Mouse (Mus musculus) ES-E14 (cell line): ENCODE data around the gene Adap2. TPM values are rescaled to one million over a fixed set of nuclear protein-coding genes. Genes with fewer than 3 reads are reported as not detected.
A peak's percentile ranks its signal among the peaks of the same experiment; 100 is the strongest.

ENCODE experiments used
- DNase-seq: peaks from one replicate; pipeline ENCODE4 v3.0.0-alpha.2; 2013; ENCODE audit warnings: low read depth, low spot score
- H3K27ac ChIP-seq: 2 replicates; pipeline ENCODE4 v1.5.1; 2012; ENCODE audit warnings: low read depth, mild to moderate bottlenecking, low read length, moderate library complexity, mixed read lengths; ENCODE audit not compliant: poor library complexity, insufficient read depth, severe bottlenecking
- H3K36me3 ChIP-seq: 2 replicates; pipeline ENCODE4 v1.6.1; 2012; ENCODE audit warnings: mild to moderate bottlenecking, low read length, moderate library complexity, mixed read lengths; ENCODE audit not compliant: control insufficient read depth, poor library complexity, insufficient read depth, severe bottlenecking
- H3K4me1 ChIP-seq, 2 experiments: fragments of 150-350 bp in 1 of 2; sonication (generic) in 1 of 2; 2 replicates each; pipeline ENCODE4 v1.6.1; 2012; ENCODE audit warnings: low read length in 2 of 2, mild to moderate bottlenecking in 1 of 2, mixed read lengths in 1 of 2; ENCODE audit not compliant: control insufficient read depth in 2 of 2, insufficient read depth in 2 of 2, poor library complexity in 1 of 2
- H3K4me3 ChIP-seq, 2 experiments: fragments of 150-350 bp in 1 of 2; sonication (generic) in 1 of 2; 2 replicates each; pipeline ENCODE4 v1.5.1; 2012; ENCODE audit warnings: low read length in 2 of 2, low read depth in 1 of 2, mild to moderate bottlenecking in 1 of 2, mixed read lengths in 1 of 2; ENCODE audit not compliant: insufficient read depth in 1 of 2, poor library complexity in 1 of 2, severe bottlenecking in 1 of 2
- H3K9ac ChIP-seq: 2 replicates; pipeline ENCODE4 v1.6.1; 2012; ENCODE audit warnings: low read depth, mild to moderate bottlenecking, low read length, mixed read lengths; ENCODE audit not compliant: poor library complexity, insufficient read depth, severe bottlenecking
- H3K9me3 ChIP-seq: fragments of 150-350 bp; sonication (generic); 2 replicates; pipeline ENCODE4 v1.6.1; 2012; ENCODE audit warnings: low read depth, mild to moderate bottlenecking, low read length; ENCODE audit not compliant: control insufficient read depth, insufficient read depth
- CHD2 ChIP-seq: IDR thresholded peaks from 2 replicates; pipeline ENCODE4 v1.6.1; 2014; ENCODE audit warnings: mild to moderate bottlenecking, low read depth, low read length, inconsistent platforms
- HCFC1 ChIP-seq: IDR thresholded peaks from 2 replicates; pipeline ENCODE4 v1.6.1; 2012; ENCODE audit warnings: low read length, inconsistent platforms, borderline replicate concordance; ENCODE audit not compliant: insufficient read depth
- MAFK ChIP-seq: IDR thresholded peaks from 2 replicates; pipeline ENCODE4 v1.6.1; 2014; ENCODE audit warnings: mild to moderate bottlenecking, low read depth, low read length, inconsistent platforms; ENCODE audit not compliant: insufficient read depth
- ZC3H11A ChIP-seq: IDR thresholded peaks from 2 replicates; pipeline ENCODE4 v1.6.1; 2012; ENCODE audit warnings: low read depth, mild to moderate bottlenecking, inconsistent platforms, low read length, borderline replicate concordance
- ZNF384 ChIP-seq: IDR thresholded peaks from 2 replicates; pipeline ENCODE4 v1.6.1; 2012; ENCODE audit warnings: low read depth, low read length, inconsistent platforms
- in situ Hi-C, 2 experiments: fragments of 600-800 bp; cut with MboI; formaldehyde crosslinking; loops; one replicate each; pipeline ENCODE4 v1.15.1; 2025; ENCODE audit warnings: low sequenced_read_pairs in 2 of 2, inconsistent platforms in 1 of 2; ENCODE audit not compliant: unreplicated experiment in 2 of 2
- total RNA-seq: library from RNA; depleted of rRNA; stranded (reverse); fragments of 300-350 nt; gene quantifications from 2 replicates; pipeline ENCODE4 v1.2.3, GENCODE M21; 2012

The Adap2 gene
- total RNA-seq, 1 experiment, result 2.8 TPM

- H3K36me3 ChIP-seq, result peaks cover 7% of the 10 kb centered on the region
- no peaks in the 10 kb centered on the region for H3K9me3 ChIP-seq
- peaks cover 12 to 32% of the 10 kb centered on the region in 2 experiments for H3K4me1 ChIP-seq
- H3K27ac ChIP-seq, result peak overlapping the region; percentile 73
- peak; percentile 59; the same call in 1 of the 2 replicates for TF ChIP-seq MAFK
- TF ChIP-seq ZNF384, result no peak
- H3K4me3 ChIP-seq, result peak overlapping the region; percentile 12 to 35; a peak in 2 of 4 replicates
- H3K9ac ChIP-seq, result no peak overlapping the region
- in situ Hi-C loops, result no loop called here
- DNase-seq, result peak; percentile 52
These were observed 17.8 kb upstream of the Adap2 start for GRCm38 (mm10) chr11:80135954-80136683.

GRCm38 (mm10) chr11:80136786-80137185, 17.1 kb upstream of the Adap2 start:
- Histone ChIP-seq H3K27ac (peak overlapping the region; percentile 73), H3K4me3 (peak overlapping the region; percentile 12 to 26), H3K36me3 (peaks cover 7% of the 10 kb centered on the region; the same call in 1 of the 2 replicates), H3K4me1 (peaks cover 12 to 32% of the 10 kb centered on the region in 2 experiments; a peak in 3 of 4 replicates), H3K9me3 (no peaks in the 10 kb centered on the region), H3K9ac (peak overlapping the region; percentile 8)
- no peak for DNase-seq
- in situ Hi-C loops, result no loop called here
- 0 out of 2 replicates have a peak, but pooled peaks have one; percentile 5 for TF ChIP-seq MAFK
- TF ChIP-seq ZC3H11A, result no peak

GRCm38 (mm10) chr11:80137773-80138172, 16.1 kb upstream of the Adap2 start:
- DNase-seq, result peak; percentile 51
- TF ChIP-seq HCFC1 (no peak), ZC3H11A (no peak), CHD2 (0 out of 2 replicates have a peak, but pooled peaks have one; percentile 40)
- Histone ChIP-seq H3K9me3 (no peaks in the 10 kb centered on the region), H3K9ac (peak overlapping the region; percentile 35; the same call in 1 of the 2 replicates), H3K4me1 (peaks cover 8 to 25% of the 10 kb centered on the region in 2 experiments; a peak in 3 of 4 replicates), H3K4me3 (peak overlapping the region; percentile 15 to 42; a peak in 3 of 4 replicates), H3K27ac (peak overlapping the region; percentile 73; the same call in 1 of the 2 replicates), H3K36me3 (peaks cover 7% of the 10 kb centered on the region; the same call in 1 of the 2 replicates)
- in situ Hi-C loops, result no loop called here

GRCm38 (mm10) chr11:80141825-80142521, 11.9 kb upstream of the Adap2 start, which contains the start of gene Tefm:
Gene Tefm (minus strand): TSS chr11:80142175.
- peak; percentile 93 for DNase-seq
- H3K9me3 ChIP-seq, result no peaks in the 10 kb centered on the region
- in situ Hi-C loops, result no loop called here
- H3K27ac ChIP-seq, result peak within 1 kb of the TSS; percentile 82
- H3K4me1 ChIP-seq, result peaks cover under 1 to 10% of the 10 kb centered on the region in 2 experiments; a peak in 2 of 4 replicates
- TF ChIP-seq HCFC1 (peak; percentile 82), ZNF384 (no peak), CHD2 (no peak)
- peaks cover under 1% of the 10 kb centered on the region; the same call in 1 of the 2 replicates for H3K36me3 ChIP-seq
- peak within 1 kb of the TSS; percentile 77 to 89 for H3K4me3 ChIP-seq
- H3K9ac ChIP-seq, result peak within 1 kb of the TSS; percentile 94
